Mouse (Mus musculus): Measurements from ENCODE around the gene Fth1. TPM values are rescaled to one million over a fixed set of nuclear protein-coding genes. Genes with fewer than 3 reads are reported as not detected.

The Fth1 gene
- polyA plus RNA-seq, 1 experiment from 2014 or later, result 2,252 TPM

- Histone ChIP-seq H3K4me1 (ENCODE audit: control insufficient read depth, insufficient read depth, low read length) (peaks cover 25% of the 10 kb centered on the region), H3K9me3 (replicated peaks; ENCODE audit: control insufficient read depth, low read length) (no peaks in the 10 kb centered on the region), H3K9ac (ENCODE audit: low read length) (no peak overlapping the region), H3K4me3 (ENCODE audit: low read length) (no peak overlapping the region), H3K36me3 (ENCODE audit: control insufficient read depth, insufficient read depth) (no peaks in the 10 kb centered on the region), H3K27ac (ENCODE audit: low read length) (no peak overlapping the region), H3K27me3 (ENCODE audit: control insufficient read depth, insufficient read depth, low read length) (no peaks in the 10 kb centered on the region), H3K4me2 (ENCODE audit: low read depth, low read length) (no peak overlapping the region)
- no peak for ATAC-seq (replicated peaks; ENCODE audit: extremely low read depth, insufficient read depth, low FRiP score)
- 74% methylated on average over 10 of the region's 10 CpGs for WGBS
Observed at GRCm38 (mm10) chr19:9977085-9977484, 3.3 kb upstream of the Fth1 start.

GRCm38 (mm10) chr19:9978431-9978951 is 1.9 kb upstream of the Fth1 start:
- 0 out of 2 replicates have a peak, but pooled peaks have one; percentile 26 for ATAC-seq (replicated peaks; ENCODE audit: extremely low read depth, insufficient read depth, low FRiP score)
- H3K9me3 ChIP-seq (replicated peaks; ENCODE audit: control insufficient read depth, low read length), result no peaks in the 10 kb centered on the region
- H3K27me3 ChIP-seq (ENCODE audit: control insufficient read depth, insufficient read depth, low read length), result no peaks in the 10 kb centered on the region
- peak overlapping the region; percentile 84 for H3K27ac ChIP-seq (ENCODE audit: low read length)
- WGBS, result 35% methylated on average over 5 of the region's 5 CpGs
- H3K4me2 ChIP-seq (ENCODE audit: low read depth, low read length), result no peak overlapping the region
- H3K9ac ChIP-seq (ENCODE audit: low read length), result no peak overlapping the region
- peaks cover 27% of the 10 kb centered on the region for H3K4me1 ChIP-seq (ENCODE audit: control insufficient read depth, insufficient read depth, low read length)
- H3K36me3 ChIP-seq (ENCODE audit: control insufficient read depth, insufficient read depth), result no peaks in the 10 kb centered on the region
- H3K4me3 ChIP-seq (ENCODE audit: low read length), result no peak overlapping the region

GRCm38 (mm10) chr19:9979156-9979555 is 1.2 kb upstream of the Fth1 start:
- Histone ChIP-seq H3K4me2 (ENCODE audit: low read depth, low read length) (no peak overlapping the region), H3K36me3 (ENCODE audit: control insufficient read depth, insufficient read depth) (peaks cover 2% of the 10 kb centered on the region; the same call in 1 of the 2 replicates), H3K4me3 (ENCODE audit: low read length) (no peak overlapping the region), H3K9ac (ENCODE audit: low read length) (no peak overlapping the region), H3K27ac (ENCODE audit: low read length) (peak overlapping the region; percentile 84), H3K4me1 (ENCODE audit: control insufficient read depth, insufficient read depth, low read length) (peaks cover 33% of the 10 kb centered on the region), H3K27me3 (ENCODE audit: control insufficient read depth, insufficient read depth, low read length) (no peaks in the 10 kb centered on the region), H3K9me3 (replicated peaks; ENCODE audit: control insufficient read depth, low read length) (no peaks in the 10 kb centered on the region)
- 87% methylated on average over 2 of the region's 2 CpGs for WGBS
- no peak for ATAC-seq (replicated peaks; ENCODE audit: extremely low read depth, insufficient read depth, low FRiP score)

GRCm38 (mm10) chr19:9981621-9982020 is 1.2 kb downstream of the Fth1 start:
- H3K4me1 ChIP-seq (ENCODE audit: control insufficient read depth, insufficient read depth, low read length), result peaks cover 29% of the 10 kb centered on the region
- 56% methylated on average over 4 of the region's 4 CpGs for WGBS
- H3K36me3 ChIP-seq (ENCODE audit: control insufficient read depth, insufficient read depth), result peaks cover 19% of the 10 kb centered on the region
- peak overlapping the region; percentile 82 for H3K4me2 ChIP-seq (ENCODE audit: low read depth, low read length)
- H3K27ac ChIP-seq (ENCODE audit: low read length), result peak overlapping the region; percentile 95
- H3K9me3 ChIP-seq (replicated peaks; ENCODE audit: control insufficient read depth, low read length), result no peaks in the 10 kb centered on the region
- H3K27me3 ChIP-seq (ENCODE audit: control insufficient read depth, insufficient read depth, low read length), result no peaks in the 10 kb centered on the region
- peak overlapping the region; percentile 87 for H3K4me3 ChIP-seq (ENCODE audit: low read length)
- ATAC-seq (replicated peaks; ENCODE audit: extremely low read depth, insufficient read depth, low FRiP score), result no peak
- H3K9ac ChIP-seq (ENCODE audit: low read length), result peak overlapping the region; percentile 77

DNA sequence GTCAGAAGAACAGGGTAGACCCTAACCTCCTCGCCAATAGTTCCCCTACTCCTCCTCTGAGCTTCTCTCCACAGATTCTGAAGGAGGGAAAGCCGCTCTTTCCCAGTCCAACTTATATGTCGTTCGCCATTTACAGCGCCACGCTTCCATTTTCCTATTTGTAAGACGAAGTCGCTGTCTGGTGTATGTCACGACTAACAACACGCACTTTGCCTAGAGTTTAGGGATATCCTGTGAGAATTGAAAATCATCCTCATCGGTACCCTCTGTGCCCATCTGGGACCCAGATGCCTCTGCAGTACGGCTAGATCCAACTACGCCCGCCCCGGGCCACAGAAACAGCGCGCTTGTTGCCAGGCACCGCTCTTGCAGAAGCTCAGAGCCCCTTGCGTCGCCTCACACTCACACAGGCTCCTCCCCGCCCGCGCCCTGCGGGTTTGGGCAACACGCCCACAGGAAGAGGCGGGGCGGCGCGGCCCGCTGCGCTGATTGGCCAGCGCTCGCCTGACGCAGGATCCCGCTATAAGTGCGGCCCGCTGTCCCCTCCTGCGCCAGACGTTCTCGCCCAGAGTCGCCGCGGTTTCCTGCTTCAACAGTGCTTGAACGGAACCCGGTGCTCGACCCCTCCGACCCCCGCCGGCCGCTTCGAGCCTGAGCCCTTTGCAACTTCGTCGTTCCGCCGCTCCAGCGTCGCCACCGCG is 1.9 kb downstream of the Fth1 start:
- under 1% methylated on average over 59 of the region's 59 CpGs for whole genome bisulfite sequencing

DNA sequence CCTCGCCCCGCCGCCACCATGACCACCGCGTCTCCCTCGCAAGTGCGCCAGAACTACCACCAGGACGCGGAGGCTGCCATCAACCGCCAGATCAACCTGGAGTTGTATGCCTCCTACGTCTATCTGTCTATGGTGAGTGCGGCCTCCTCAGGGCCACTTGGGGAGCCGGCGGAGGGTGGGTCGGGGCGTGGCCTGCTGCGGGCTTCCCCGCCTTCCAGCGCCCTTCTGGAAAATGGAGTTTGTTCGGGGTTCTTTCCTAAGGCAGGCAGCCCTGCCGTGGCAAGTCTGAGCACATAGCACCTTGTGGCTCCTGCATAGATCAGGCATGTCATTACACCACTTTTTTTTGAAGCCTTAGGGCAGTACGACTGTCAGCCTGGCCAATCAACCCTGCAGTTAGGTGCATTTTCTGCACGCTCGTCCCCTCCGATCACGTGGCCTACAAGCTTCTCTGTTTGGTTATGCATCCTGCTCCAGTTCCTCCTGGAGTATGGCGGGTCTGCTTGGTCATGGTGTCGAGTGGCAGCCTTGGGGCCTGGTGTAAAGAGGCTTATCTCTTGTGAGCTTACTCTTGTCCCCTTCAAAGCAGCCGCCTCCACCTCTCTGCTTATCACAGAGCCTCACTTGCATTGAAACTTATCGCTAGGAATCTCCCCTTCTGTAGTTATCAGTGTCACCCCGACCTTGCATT is 2.6 kb downstream of the Fth1 start:
- under 1% methylated on average over 31 of the region's 31 CpGs for WGBS
- H3K4me2 ChIP-seq (ENCODE audit: low read depth, low read length), result peak overlapping the region; percentile 97
- peak overlapping the region; percentile 94 for H3K9ac ChIP-seq (ENCODE audit: low read length)
- H3K27me3 ChIP-seq (ENCODE audit: control insufficient read depth, insufficient read depth, low read length), result no peaks in the 10 kb centered on the region
- H3K4me1 ChIP-seq (ENCODE audit: control insufficient read depth, insufficient read depth, low read length), result peaks cover 27% of the 10 kb centered on the region
- peaks cover 19% of the 10 kb centered on the region for H3K36me3 ChIP-seq (ENCODE audit: control insufficient read depth, insufficient read depth)
- peak overlapping the region; percentile 87 for H3K4me3 ChIP-seq (ENCODE audit: low read length)
- H3K9me3 ChIP-seq (replicated peaks; ENCODE audit: control insufficient read depth, low read length), result no peaks in the 10 kb centered on the region
- H3K27ac ChIP-seq (ENCODE audit: low read length), result peak overlapping the region; percentile 97
- peak; percentile 72 for ATAC-seq (replicated peaks; ENCODE audit: extremely low read depth, insufficient read depth, low FRiP score)

More for the DNA sequence above, 1.9 kb downstream of the Fth1 start:
- peak overlapping the region; percentile 87 for H3K4me3 ChIP-seq (ENCODE audit: low read length)
- no peaks in the 10 kb centered on the region for H3K9me3 ChIP-seq (replicated peaks; ENCODE audit: control insufficient read depth, low read length)
- peaks cover 19% of the 10 kb centered on the region for H3K36me3 ChIP-seq (ENCODE audit: control insufficient read depth, insufficient read depth)
- H3K27me3 ChIP-seq (ENCODE audit: control insufficient read depth, insufficient read depth, low read length), result no peaks in the 10 kb centered on the region
- H3K27ac ChIP-seq (ENCODE audit: low read length), result peak overlapping the region; percentile 97
- peak overlapping the region; percentile 94 for H3K9ac ChIP-seq (ENCODE audit: low read length)
- peak overlapping the region; percentile 97 for H3K4me2 ChIP-seq (ENCODE audit: low read depth, low read length)
- ATAC-seq (replicated peaks; ENCODE audit: extremely low read depth, insufficient read depth, low FRiP score), result peak; percentile 97
- H3K4me1 ChIP-seq (ENCODE audit: control insufficient read depth, insufficient read depth, low read length), result peaks cover 29% of the 10 kb centered on the region

GRCm38 (mm10) chr19:9984111-9985055 is 4.0 kb downstream of the Fth1 start:
- Histone ChIP-seq H3K4me1 (ENCODE audit: control insufficient read depth, insufficient read depth, low read length) (peaks cover 17% of the 10 kb centered on the region), H3K36me3 (ENCODE audit: control insufficient read depth, insufficient read depth) (peaks cover 19% of the 10 kb centered on the region), H3K27me3 (ENCODE audit: control insufficient read depth, insufficient read depth, low read length) (no peaks in the 10 kb centered on the region), H3K27ac (ENCODE audit: low read length) (no peak overlapping the region), H3K9me3 (replicated peaks; ENCODE audit: control insufficient read depth, low read length) (no peaks in the 10 kb centered on the region), H3K4me3 (ENCODE audit: low read length) (peak overlapping the region; percentile 87), H3K4me2 (ENCODE audit: low read depth, low read length) (peak overlapping the region; percentile 97), H3K9ac (ENCODE audit: low read length) (peak overlapping the region; percentile 94; the same call in 1 of the 2 replicates)
- ATAC-seq (replicated peaks; ENCODE audit: extremely low read depth, insufficient read depth, low FRiP score), result no peak
- WGBS, result 86% methylated on average over 20 of the region's 20 CpGs

- peaks cover 19% of the 10 kb centered on the region for H3K36me3 ChIP-seq (ENCODE audit: control insufficient read depth, insufficient read depth)
- no peak overlapping the region for H3K9ac ChIP-seq (ENCODE audit: low read length)
- no peak overlapping the region for H3K27ac ChIP-seq (ENCODE audit: low read length)
- peaks cover 17% of the 10 kb centered on the region for H3K4me1 ChIP-seq (ENCODE audit: control insufficient read depth, insufficient read depth, low read length)
- H3K27me3 ChIP-seq (ENCODE audit: control insufficient read depth, insufficient read depth, low read length), result no peaks in the 10 kb centered on the region
- no peak for ATAC-seq (replicated peaks; ENCODE audit: extremely low read depth, insufficient read depth, low FRiP score)
- H3K9me3 ChIP-seq (replicated peaks; ENCODE audit: control insufficient read depth, low read length), result no peaks in the 10 kb centered on the region
- no peak overlapping the region for H3K4me3 ChIP-seq (ENCODE audit: low read length)
- no peak overlapping the region for H3K4me2 ChIP-seq (ENCODE audit: low read depth, low read length)
- WGBS, result 91% methylated on average over 6 of the region's 6 CpGs
Observed at GRCm38 (mm10) chr19:9985190-9985899, 4.9 kb downstream of the Fth1 start.

Measured in heart, embryonic 16.5 days (tissue).